Mouse (Mus musculus): ENCODE data around the gene Amz1.

The Amz1 gene

DNA sequence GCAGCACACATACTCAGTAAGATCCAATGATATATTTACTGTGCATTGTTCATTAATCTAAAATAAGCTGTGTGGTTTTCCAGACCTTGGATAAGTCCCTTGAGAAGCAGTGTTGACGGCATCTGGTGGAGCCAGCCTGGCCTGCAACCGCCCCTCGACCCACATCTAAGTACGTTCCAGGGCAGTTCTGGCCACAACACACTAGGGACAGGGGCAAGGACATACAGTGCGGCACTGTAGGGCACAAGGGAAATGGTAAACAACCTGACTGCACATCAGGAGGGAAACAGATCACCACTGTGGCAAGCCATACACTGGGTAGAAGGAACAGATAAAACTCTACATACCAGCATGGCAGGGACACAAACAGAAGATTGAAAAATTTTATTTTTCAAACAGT is 77.9 kb downstream of the Amz1 start:
- DNase-seq (ENCODE audit: low spot score), result no peak

GRCm38 (mm10) chr5:140806252-140806651 is 82.3 kb downstream of the Amz1 start:
- DNase-seq (ENCODE audit: low spot score), result no peak

DNA sequence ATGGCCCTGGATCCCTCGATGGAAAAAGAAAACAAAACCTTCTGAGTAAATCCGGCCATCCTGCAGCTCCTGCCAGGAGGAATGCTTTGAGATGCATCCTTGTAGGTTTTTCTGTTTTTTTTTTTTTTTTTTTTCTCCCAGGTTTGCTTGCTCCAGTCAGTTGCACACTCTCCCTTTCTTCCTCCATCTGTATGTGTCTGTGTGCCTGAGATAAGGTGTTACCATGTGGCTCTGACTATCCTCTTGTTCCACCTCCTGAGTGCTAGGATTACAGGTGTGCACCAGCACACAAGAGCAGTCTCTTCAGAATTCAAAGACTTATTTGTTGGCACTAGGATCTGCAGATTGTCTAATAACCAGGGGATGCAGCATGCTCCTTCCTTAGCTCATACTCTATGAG is 83.0 kb downstream of the Amz1 start:
- no peak for DNase-seq (ENCODE audit: low spot score)
